Mouse (Mus musculus) left cerebral cortex, postnatal 10 days (tissue): ENCODE measurements at regions not wholly inside any gene's neighbourhood (a gene's known extent, or its start where the extent isn't known, plus 50 kb on each side); places are given as distances from the start of the nearest gene placed in this dataset. TPM values are rescaled to one million over a fixed set of nuclear protein-coding genes. Genes with fewer than 3 reads are reported as not detected.

Experiments used
- microRNA-seq: library from miRNA; unstranded; fragments of <30 nt; microRNA quantifications from one replicate; pipeline ENCODE4 v1.2.0, GENCODE M21; 2022

Small RNAs in the stretch of these regions (microRNA-seq; reads per million reads assigned to microRNA genes)
- not detected for gene Gm23064
